Mouse (Mus musculus) lung, adult 2 months (tissue): ENCODE results near the gene Iqsec3.

Experiments
- CTCF ChIP-seq: fragments of 200-500 bp; IDR thresholded peaks from 2 replicates; pipeline ENCODE4 v1.5.1; 2011; ENCODE audit warnings: mild to moderate bottlenecking, low read length, control low read depth; ENCODE audit not compliant: insufficient read depth
- POLR2A ChIP-seq: fragments of 200-500 bp; IDR thresholded peaks from 2 replicates; pipeline ENCODE4 v1.6.1; 2011; ENCODE audit warnings: low read depth, mild to moderate bottlenecking, control low read depth, low read length, borderline replicate concordance; ENCODE audit errors: extremely low read depth

- TF ChIP-seq POLR2A (no peak), CTCF (no peak)
Measured at GRCm38 (mm10) chr6:121401826-121402660, 71.4 kb downstream of the Iqsec3 start.
